Mouse (Mus musculus) testis, adult 2 months (tissue): ENCODE results near the gene Svs6.

ENCODE experiments used
- CTCF ChIP-seq: fragments of 200-500 bp; IDR thresholded peaks from 2 replicates; pipeline ENCODE4 v1.5.1; 2012; ENCODE audit warnings: low read depth, mild to moderate bottlenecking, inconsistent platforms, low read length, moderate library complexity; ENCODE audit not compliant: control insufficient read depth, insufficient read depth, insufficient replicate concordance
- POLR2A ChIP-seq: fragments of 200-500 bp; IDR thresholded peaks from 2 replicates; pipeline ENCODE4 v1.6.1; 2012; ENCODE audit warnings: low read depth, mild to moderate bottlenecking, inconsistent platforms, low read length, moderate library complexity; ENCODE audit not compliant: control insufficient read depth

GRCm38 (mm10) chr2:164366947-164367346 lies 50.4 kb downstream of the Svs6 start:
- TF ChIP-seq CTCF (no peak), POLR2A (no peak)
